Mouse (Mus musculus): ENCODE data around the gene Olfr740. TPM values are rescaled to one million over a fixed set of nuclear protein-coding genes. Genes with fewer than 3 reads are reported as not detected.

Olfr740 gene
- polyA plus RNA-seq (2012; rRNA removed): not detected in 2 replicates

DNA sequence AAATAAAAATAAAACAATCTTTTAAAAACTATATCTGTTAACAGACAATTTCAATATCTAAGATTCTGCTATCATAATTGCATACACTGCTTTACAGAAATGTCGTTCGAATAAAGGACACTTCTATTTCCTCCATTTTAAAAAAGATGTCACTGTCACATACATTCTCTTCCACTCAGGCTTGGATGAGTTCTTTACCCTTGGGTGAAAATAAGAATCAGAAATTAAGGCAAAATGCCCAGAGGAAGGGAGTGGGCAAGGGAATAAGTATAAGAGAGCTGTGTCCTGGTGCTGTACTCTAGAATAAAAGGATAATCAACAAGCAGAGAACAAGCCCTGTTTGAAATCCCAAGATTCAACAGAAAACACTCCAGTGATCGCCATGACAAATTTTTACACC, at the start of gene Olfr740:
Gene Olfr740, plus strand, starts transcription at position 301 of the 400 bp plus-strand sequence.
- no peak for DNase-seq (ENCODE audit: low read depth)

DNA sequence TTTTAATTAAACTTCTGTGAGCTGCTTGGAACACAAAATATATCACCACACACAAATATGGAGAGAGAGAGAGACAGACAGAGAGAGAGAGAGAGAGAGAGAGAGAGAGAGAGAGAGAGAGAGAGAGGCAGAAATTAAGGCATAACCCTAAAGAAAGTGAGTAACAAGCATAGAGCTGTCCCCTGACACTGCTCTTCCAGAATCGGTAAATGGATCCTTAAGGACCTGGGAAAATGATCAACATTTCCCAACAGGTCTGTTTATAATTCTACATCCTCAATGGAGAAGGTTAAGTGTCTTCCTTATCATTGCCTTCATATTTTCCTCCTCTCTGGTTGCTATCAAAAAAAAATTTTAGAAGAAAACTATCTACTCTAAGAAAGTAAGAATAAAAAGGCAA, 38.1 kb upstream of the Olfr740 start, which contains the start of gene Olfr738:
Gene Olfr738, plus strand, starts transcription at position 301 of the 400 bp plus-strand sequence.
- DNase-seq (ENCODE audit: low read depth): no peak

DNA sequence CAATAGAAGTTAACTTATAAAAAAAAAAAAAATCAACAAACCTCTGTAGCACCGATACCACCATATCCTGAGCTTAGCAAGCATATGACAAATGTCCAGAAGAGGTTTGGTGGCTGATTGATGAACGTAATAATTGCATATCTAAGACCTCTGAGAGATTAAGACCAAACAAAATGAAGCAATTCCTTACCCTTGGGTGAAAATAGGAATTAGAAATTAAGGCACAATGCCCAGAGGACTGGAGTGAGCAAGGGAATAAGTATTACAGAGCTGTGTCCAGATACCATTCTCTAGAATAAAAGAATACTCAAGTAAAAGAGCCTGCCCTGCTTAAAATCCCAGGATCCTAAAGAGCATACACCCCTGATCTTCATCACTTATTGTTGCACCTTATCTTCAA, 27.0 kb upstream of the Olfr740 start, which contains the start of gene Olfr739:
Gene Olfr739, plus strand, starts transcription at position 301 of the 400 bp plus-strand sequence.
- DNase-seq (ENCODE audit: low read depth): no peak

GRCm38 (mm10) chr14:50472438-50472837, 27.1 kb downstream of the Olfr740 start, which contains the start of gene Olfr741:
TSS of gene Olfr741 (plus strand) at chr14:50472738.
- no peak for DNase-seq (ENCODE audit: low read depth)

GRCm38 (mm10) chr14:50478406-50478805, 33.1 kb downstream of the Olfr740 start:
- no peak for DNase-seq (ENCODE audit: low read depth)

DNA sequence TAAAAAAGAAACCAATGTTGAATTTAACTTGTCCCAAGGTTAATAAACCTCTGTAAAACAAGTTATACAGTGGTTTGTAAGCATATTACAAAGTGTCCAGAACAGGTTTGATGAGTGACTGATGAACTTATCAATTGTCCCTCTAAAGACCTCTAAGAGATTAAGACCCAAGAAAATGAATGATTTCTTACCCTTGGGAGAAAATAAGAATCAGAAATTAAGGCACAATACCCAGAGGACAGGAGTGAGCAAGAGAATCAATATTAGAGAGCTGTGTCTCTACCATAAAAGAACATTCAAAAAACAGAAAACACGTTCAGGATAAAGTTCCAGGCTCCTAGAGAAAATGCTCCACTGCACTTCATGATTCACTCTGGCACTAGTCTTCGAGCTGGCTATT, 58.0 kb downstream of the Olfr740 start, which contains the start of gene Olfr742:
Gene Olfr742, plus strand, starts transcription at position 301 of the 400 bp plus-strand sequence.
- no peak for DNase-seq (ENCODE audit: low read depth)

Other genes with a start within 250 kb of the Olfr740 start
- 0.03 TPM in 1 of 2 replicates, not detected in the other for gene Olfr731, start 203.7 kb upstream of the Olfr740 start, polyA plus RNA-seq (2012; rRNA removed)
- gene Olfr732, start 161.3 kb upstream of the Olfr740 start, polyA plus RNA-seq (2012; rRNA removed): not detected in 2 replicates
- 0.18 TPM in 1 of 2 replicates, not detected in the other for gene Olfr733, start 144.0 kb upstream of the Olfr740 start, polyA plus RNA-seq (2012; rRNA removed)
- gene Olfr734, start 118.8 kb upstream of the Olfr740 start, polyA plus RNA-seq (2012; rRNA removed): not detected in 2 replicates
- 0.11 and 0.55 TPM in 2 replicates for gene Olfr735, start 96.7 kb upstream of the Olfr740 start, polyA plus RNA-seq (2012; rRNA removed)
- gene Tlr11, start 87.6 kb upstream of the Olfr740 start, polyA plus RNA-seq (2012; rRNA removed): 0.23 and 0.35 TPM in 2 replicates
- not detected in 2 replicates for gene Olfr736, start 64.4 kb upstream of the Olfr740 start, polyA plus RNA-seq (2012; rRNA removed)
- gene Olfr738, start 38.0 kb upstream of the Olfr740 start, polyA plus RNA-seq (2012; rRNA removed): not detected in 2 replicates
- not detected in 2 replicates for gene Olfr739, start 26.9 kb upstream of the Olfr740 start, polyA plus RNA-seq (2012; rRNA removed)
- not detected in 2 replicates for gene Olfr741, start 27.2 kb downstream of the Olfr740 start, polyA plus RNA-seq (2012; rRNA removed)
- not detected in 2 replicates for gene Olfr742, start 58.1 kb downstream of the Olfr740 start, polyA plus RNA-seq (2012; rRNA removed)
- not detected in 2 replicates for gene Olfr743, start 76.3 kb downstream of the Olfr740 start, polyA plus RNA-seq (2012; rRNA removed)
- not detected in 2 replicates for gene Olfr744, start 169.3 kb downstream of the Olfr740 start, polyA plus RNA-seq (2012; rRNA removed)
- not detected in 2 replicates for gene Olfr745, start 193.8 kb downstream of the Olfr740 start, polyA plus RNA-seq (2012; rRNA removed)
- gene Olfr746, start 201.5 kb downstream of the Olfr740 start, polyA plus RNA-seq (2012; rRNA removed): not detected in 2 replicates
- not detected in 2 replicates for gene Olfr747, start 247.7 kb downstream of the Olfr740 start, polyA plus RNA-seq (2012; rRNA removed)

Data from gonadal fat pad, adult 2 months (tissue).